Mouse (Mus musculus) neural tube, embryonic 14.5 days (tissue): Measurements from ENCODE around the gene B3galt4. TPM values are rescaled to one million over a fixed set of nuclear protein-coding genes. Genes with fewer than 3 reads are reported as not detected.
"Not testable (repeated sequence)": the region's sequence is repeated elsewhere in the genome, so short reads cannot be mapped to it uniquely, and the experiment has no call there.

Experiments used
- ATAC-seq: fragments of 200-750 bp; cut with Nextera tagmentation; 2 replicates; pipeline ENCODE4 v1.8.0; 2017; ENCODE audit warnings: low read depth, mild to moderate bottlenecking, moderate TSS enrichment, moderate library complexity
- H3K27ac ChIP-seq: fragments of 300-500 bp; sonication (generic); 2 replicates; pipeline ENCODE4 v1.5.1; 2014; ENCODE audit warnings: low read depth, mild to moderate bottlenecking, control low read depth, low read length, moderate library complexity, mixed read lengths
- H3K27me3 ChIP-seq: fragments of 300-500 bp; sonication (generic); 2 replicates; pipeline ENCODE4 v1.6.1; 2014; ENCODE audit warnings: low read length; ENCODE audit not compliant: control insufficient read depth, insufficient read depth
- H3K36me3 ChIP-seq: fragments of 300-500 bp; sonication (generic); 2 replicates; pipeline ENCODE4 v1.6.1; 2014; ENCODE audit warnings: low read length, mixed read lengths; ENCODE audit not compliant: control insufficient read depth, insufficient read depth
- H3K4me1 ChIP-seq: fragments of 300-500 bp; sonication (generic); 2 replicates; pipeline ENCODE4 v1.6.1; 2014; ENCODE audit warnings: low read length; ENCODE audit not compliant: control insufficient read depth, insufficient read depth
- H3K4me2 ChIP-seq: fragments of 300-500 bp; sonication (generic); 2 replicates; pipeline ENCODE4 v1.6.1; 2014; ENCODE audit warnings: mild to moderate bottlenecking, low read depth, low read length, control low read depth
- H3K4me3 ChIP-seq: fragments of 300-500 bp; sonication (generic); 2 replicates; pipeline ENCODE4 v1.5.1; 2014; ENCODE audit warnings: low read depth, low read length, control low read depth, mixed read lengths
- H3K9ac ChIP-seq: fragments of 300-500 bp; sonication (generic); replicated peaks from 2 replicates; pipeline ENCODE4 v1.6.1; 2014; ENCODE audit warnings: low read depth, mild to moderate bottlenecking, control low read depth, low read length, mixed read lengths
- H3K9me3 ChIP-seq: fragments of 300-500 bp; sonication (generic); 2 replicates; pipeline ENCODE4 v1.6.1; 2016; ENCODE audit warnings: low read length; ENCODE audit not compliant: control insufficient read depth
- WGBS: fragments of 180-500 bp; shearing (Covaris S2); extraction: QIAGEN DNeasy Blood & Tissue Kit; methylation state at CpG from one replicate; pipeline ENCODE4 v1.1.7; 2014; 5-methylcytosine and 5-hydroxymethylcytosine counted together
- polyA plus RNA-seq: library from polyadenylated mRNA; unstranded; fragments of >200 nt; fragmentation: Nextera tagmentation; extraction: Ambion mirVana; gene quantifications from 2 replicates; pipeline ENCODE4 v1.2.1, GENCODE M21; 2014

B3galt4 gene
- polyA plus RNA-seq, 1 experiment from 2014 or later, result 6.2 TPM

GRCm38 (mm10) chr17:33991788-33992664 lies 40.7 kb upstream of the B3galt4 start:
- H3K4me2 ChIP-seq, result no peak overlapping the region
- peak; percentile 46; the same call in 1 of the 2 replicates for ATAC-seq

GRCm38 (mm10) chr17:33982136-33982535 lies 30.8 kb upstream of the B3galt4 start:
- not testable (repeated sequence) for ATAC-seq, H3K9ac ChIP-seq, H3K9me3 ChIP-seq, H3K27me3 ChIP-seq, H3K4me1 ChIP-seq, H3K36me3 ChIP-seq, H3K27ac ChIP-seq
- 0 out of 2 replicates have a peak overlapping the region, but pooled peaks have one; percentile 38 for H3K4me3 ChIP-seq
- WGBS, result 11% methylated on average over 8 of the region's 8 CpGs
- H3K4me2 ChIP-seq, result peak overlapping the region; percentile 43

More at GRCm38 (mm10) chr17:33991788-33992664, 40.7 kb upstream of the B3galt4 start:
- Histone ChIP-seq H3K9ac (no peak overlapping the region), H3K4me1 (no peaks in the 10 kb centered on the region), H3K27ac (no peak overlapping the region), H3K36me3 (no peaks in the 10 kb centered on the region), H3K4me3 (no peak overlapping the region), H3K27me3 (no peaks in the 10 kb centered on the region), H3K9me3 (no peaks in the 10 kb centered on the region)
- WGBS, result 34% methylated on average over 10 of the region's 10 CpGs

- Histone ChIP-seq H3K9ac (peak overlapping the region; percentile 47; the same call in 1 of the 2 replicates), H3K4me3 (peak overlapping the region; percentile 38), H3K27ac (peak overlapping the region; percentile 88), H3K4me2 (peak overlapping the region; percentile 43)
- not testable (repeated sequence) for H3K4me1 ChIP-seq, H3K9me3 ChIP-seq, H3K36me3 ChIP-seq, H3K27me3 ChIP-seq
- peak; percentile 96 for ATAC-seq
- under 1% methylated on average over 27 of the region's 27 CpGs for WGBS
Measured at GRCm38 (mm10) chr17:33981192-33981909, 30.1 kb upstream of the B3galt4 start.

GRCm38 (mm10) chr17:33980181-33981035 lies 29.1 kb upstream of the B3galt4 start:
- H3K27ac ChIP-seq, result 0 out of 2 replicates have a peak overlapping the region, but pooled peaks have one; percentile 34
- 77% methylated on average over 19 of the region's 19 CpGs for WGBS

GRCm38 (mm10) chr17:33979512-33980050 lies 28.3 kb upstream of the B3galt4 start:
- Histone ChIP-seq H3K4me2 (no peak overlapping the region), H3K9ac (no peak overlapping the region), H3K27ac (no peak overlapping the region), H3K36me3 (no peaks in the 10 kb centered on the region), H3K27me3 (peaks cover 9% of the 10 kb centered on the region), H3K4me1 (0 out of 2 replicates have a peak, but pooled peaks cover 4% of the 10 kb centered on the region), H3K4me3 (no peak overlapping the region), H3K9me3 (no peaks in the 10 kb centered on the region)
- 77% methylated on average over 6 of the region's 6 CpGs for WGBS
- ATAC-seq, result no peak

More at GRCm38 (mm10) chr17:33980181-33981035, 29.1 kb upstream of the B3galt4 start:
- no peaks in the 10 kb centered on the region for H3K9me3 ChIP-seq
- no peaks in the 10 kb centered on the region for H3K36me3 ChIP-seq
- no peak overlapping the region for H3K4me2 ChIP-seq
- peaks cover 9% of the 10 kb centered on the region for H3K27me3 ChIP-seq
- H3K4me1 ChIP-seq, result 0 out of 2 replicates have a peak, but pooled peaks cover 4% of the 10 kb centered on the region
- ATAC-seq, result peak; percentile 4; the same call in 1 of the 2 replicates
- H3K9ac ChIP-seq, result peak overlapping the region; percentile 37; the same call in 1 of the 2 replicates
- H3K4me3 ChIP-seq, result no peak overlapping the region

- Histone ChIP-seq H3K9ac (no peak overlapping the region), H3K4me2 (peak overlapping the region; percentile 40), H3K4me1 (0 out of 2 replicates have a peak, but pooled peaks cover 4% of the 10 kb centered on the region), H3K27me3 (peaks cover 9% of the 10 kb centered on the region), H3K36me3 (no peaks in the 10 kb centered on the region), H3K9me3 (no peaks in the 10 kb centered on the region), H3K4me3 (peak overlapping the region; percentile 25), H3K27ac (no peak overlapping the region)
- ATAC-seq, result no peak
- WGBS, result under 1% methylated on average over 16 of the region's 17 CpGs
Measured at GRCm38 (mm10) chr17:33978631-33979031, 27.3 kb upstream of the B3galt4 start.

- Histone ChIP-seq H3K4me3 (peak overlapping the region; percentile 25), H3K4me2 (peak overlapping the region; percentile 40), H3K9ac (no peak overlapping the region), H3K27me3 (peaks cover 9% of the 10 kb centered on the region), H3K36me3 (no peaks in the 10 kb centered on the region), H3K9me3 (no peaks in the 10 kb centered on the region), H3K27ac (no peak overlapping the region), H3K4me1 (0 out of 2 replicates have a peak, but pooled peaks cover 4% of the 10 kb centered on the region)
- 2% methylated on average over 57 of the region's 57 CpGs for WGBS
- no peak for ATAC-seq
Measured at GRCm38 (mm10) chr17:33977861-33978557, 26.7 kb upstream of the B3galt4 start.

- Histone ChIP-seq H3K36me3 (no peaks in the 10 kb centered on the region), H3K4me1 (no peaks in the 10 kb centered on the region; the same call in 1 of the 2 replicates), H3K4me3 (no peak overlapping the region), H3K27me3 (peaks cover 4% of the 10 kb centered on the region), H3K9me3 (no peaks in the 10 kb centered on the region), H3K27ac (no peak overlapping the region), H3K4me2 (no peak overlapping the region), H3K9ac (no peak overlapping the region)
- whole genome bisulfite sequencing, result 66% methylated on average over 3 of the region's 3 CpGs
- no peak for ATAC-seq
Measured at GRCm38 (mm10) chr17:33973572-33973971, 22.3 kb upstream of the B3galt4 start.
